Mouse (Mus musculus): ENCODE measurements around the gene Krt19.

GRCm38 (mm10) chr11:100140966-100141365 lies 7.5 kb downstream of the Krt19 start:
- TF ChIP-seq CTCF (IDR thresholded peaks at IDR 0.05; ENCODE audit: borderline replicate concordance, insufficient read depth, low read depth, low read length) (no peak), POLR2A (IDR thresholded peaks at IDR 0.05; ENCODE audit: borderline replicate concordance, insufficient read depth, low read length) (no peak)
